Comparison of ENCODE assay signal across 8 mouse cellular contexts in genomic region chr6:122811280-122811652, GRCm38 (mm10). TPM values are rescaled to one million over a fixed set of nuclear protein-coding genes. Genes with fewer than 3 reads are reported as not detected.
DNase-seq lines count a peak whose midpoint lies in the region; ATAC-seq and TF ChIP-seq lines count a peak whose summit lies in the region.

No protein-coding gene starts in this region.

- peak overlapping the region; percentile 81 for H3K4me2 ChIP-seq in embryonic facial prominence, embryonic 14.5 days (ENCODE audit: low read depth, low read length)
- peak overlapping the region; percentile 43 for H3K4me2 ChIP-seq in kidney, embryonic 14.5 days (replicated peaks; ENCODE audit: low read depth, low read length)
- peak overlapping the region; percentile 66 for H3K4me2 ChIP-seq in limb, embryonic 15.5 days
- H3K4me2 ChIP-seq in midbrain, postnatal 0 days (ENCODE audit: low read depth, low read length, poor library complexity, severe bottlenecking): peak overlapping the region; percentile 57

- TF ChIP-seq CTCF in bone marrow, adult 2 months (IDR thresholded peaks at IDR 0.05; ENCODE audit: control insufficient read depth, insufficient read depth, low read length): no peak
- TF ChIP-seq CTCF in midbrain, postnatal 0 days (IDR thresholded peaks at IDR 0.05): no peak; the same call in 1 of the 2 replicates

- H3K27me3 ChIP-seq in embryonic facial prominence, embryonic 14.5 days (replicated peaks; ENCODE audit: control insufficient read depth, insufficient read depth, low read length): no peaks in the 10 kb centered on the region
- H3K27me3 ChIP-seq in kidney, embryonic 14.5 days (ENCODE audit: control insufficient read depth, insufficient read depth, low read length): no peaks in the 10 kb centered on the region
- H3K27me3 ChIP-seq in limb, embryonic 15.5 days: no peaks in the 10 kb centered on the region
- no peaks in the 10 kb centered on the region for H3K27me3 ChIP-seq in midbrain, postnatal 0 days (ENCODE audit: insufficient read depth, low read length)

- no peaks in the 10 kb centered on the region for H3K36me3 ChIP-seq in embryonic facial prominence, embryonic 14.5 days (ENCODE audit: control insufficient read depth, insufficient read depth, low read length)
- H3K36me3 ChIP-seq in kidney, embryonic 14.5 days (ENCODE audit: control insufficient read depth, insufficient read depth, low read length): no peaks in the 10 kb centered on the region
- H3K36me3 ChIP-seq in limb, embryonic 15.5 days: no peaks in the 10 kb centered on the region
- H3K36me3 ChIP-seq in midbrain, postnatal 0 days (ENCODE audit: insufficient read depth, low read length): no peaks in the 10 kb centered on the region

- peak overlapping the region; percentile 100 for H3K27ac ChIP-seq in bone marrow, adult 2 months (ENCODE audit: control insufficient read depth, insufficient read depth, low read depth, low read length, poor library complexity)
- H3K27ac ChIP-seq in embryonic facial prominence, embryonic 14.5 days (replicated peaks; ENCODE audit: low read depth, low read length): peak overlapping the region; percentile 100
- peak overlapping the region; percentile 99 for H3K27ac ChIP-seq in kidney, embryonic 14.5 days (ENCODE audit: low read depth, low read length)
- peak overlapping the region; percentile 100 for H3K27ac ChIP-seq in limb, embryonic 15.5 days
- peak overlapping the region; percentile 96 for H3K27ac ChIP-seq in midbrain, postnatal 0 days (ENCODE audit: low read depth, low read length)

- ATAC-seq in embryonic facial prominence, embryonic 14.5 days (ENCODE audit: low read depth): peak; percentile 95
- peak; percentile 96 for ATAC-seq in kidney, embryonic 14.5 days (ENCODE audit: low FRiP score, low TSS enrichment)
- peak; percentile 93 for ATAC-seq in limb, embryonic 15.5 days (ENCODE audit: insufficient number of reproducible peaks, low FRiP score, low TSS enrichment, low read depth)
- peak; percentile 91 for ATAC-seq in midbrain, postnatal 0 days (ENCODE audit: low FRiP score)

- peak; percentile 86 for TF ChIP-seq POLR2A in bone marrow, adult 2 months (IDR thresholded peaks at IDR 0.05; ENCODE audit: borderline replicate concordance, control insufficient read depth, low read depth, low read length)

- H3K4me3 ChIP-seq in bone marrow, adult 2 months (replicated peaks; ENCODE audit: control insufficient read depth, low read depth, low read length): peak overlapping the region; percentile 64
- peak overlapping the region; percentile 67 for H3K4me3 ChIP-seq in embryonic facial prominence, embryonic 14.5 days (ENCODE audit: low read depth, low read length)
- peak overlapping the region; percentile 54 for H3K4me3 ChIP-seq in kidney, embryonic 14.5 days (ENCODE audit: low read length)
- peak overlapping the region; percentile 66 for H3K4me3 ChIP-seq in limb, embryonic 15.5 days
- peak overlapping the region; percentile 65 for H3K4me3 ChIP-seq in midbrain, postnatal 0 days (ENCODE audit: low read depth, low read length)

- H3K9me3 ChIP-seq in embryonic facial prominence, embryonic 14.5 days (ENCODE audit: control insufficient read depth, low read length): no peaks in the 10 kb centered on the region
- H3K9me3 ChIP-seq in kidney, embryonic 14.5 days (ENCODE audit: control insufficient read depth, low read length): no peaks in the 10 kb centered on the region
- no peaks in the 10 kb centered on the region for H3K9me3 ChIP-seq in limb, embryonic 15.5 days
- H3K9me3 ChIP-seq in midbrain, postnatal 0 days (ENCODE audit: low read length): no peaks in the 10 kb centered on the region

- under 1% methylated on average over 36 of the region's 38 CpGs for WGBS in bone marrow, adult 2 months
- WGBS in embryonic facial prominence, embryonic 14.5 days: 1% methylated on average over 29 of the region's 38 CpGs
- WGBS in kidney, embryonic 14.5 days: under 1% methylated on average over 37 of the region's 38 CpGs
- WGBS in limb, embryonic 15.5 days: under 1% methylated on average over 38 of the region's 38 CpGs
- WGBS in midbrain, postnatal 0 days: under 1% methylated on average over 38 of the region's 38 CpGs

- H3K9ac ChIP-seq in embryonic facial prominence, embryonic 14.5 days (ENCODE audit: low read depth, low read length): peak overlapping the region; percentile 77
- H3K9ac ChIP-seq in kidney, embryonic 14.5 days (ENCODE audit: low read depth, low read length): peak overlapping the region; percentile 82
- peak overlapping the region; percentile 70 for H3K9ac ChIP-seq in limb, embryonic 15.5 days
- H3K9ac ChIP-seq in midbrain, postnatal 0 days (replicated peaks; ENCODE audit: low read length, poor library complexity, severe bottlenecking): peak overlapping the region; percentile 59

- peak; percentile 93 to 94 for DNase-seq in B cell, adult 2 months
- peak; percentile 97 for DNase-seq in embryonic facial prominence, embryonic 14.5 days (ENCODE audit: low spot score)
- peak; percentile 94 for DNase-seq in heart, adult 8-10 months (ENCODE audit: low spot score)
- DNase-seq in midbrain, postnatal 0 days (ENCODE audit: low spot score): peak; percentile 91
- peak; percentile 90 to 92 for DNase-seq in spleen, postnatal 14 days (ENCODE audit: low spot score in 2 of 2)

- peaks cover 2% of the 10 kb centered on the region; the same call in 1 of the 2 replicates for H3K4me1 ChIP-seq in bone marrow, adult 2 months (ENCODE audit: control insufficient read depth, insufficient read depth, low read length)
- H3K4me1 ChIP-seq in embryonic facial prominence, embryonic 14.5 days (ENCODE audit: control insufficient read depth, insufficient read depth, low read length): 0 out of 2 replicates have a peak, but pooled peaks cover 4% of the 10 kb centered on the region
- H3K4me1 ChIP-seq in kidney, embryonic 14.5 days (ENCODE audit: control insufficient read depth, insufficient read depth, low read length): peaks cover 5% of the 10 kb centered on the region; the same call in 1 of the 2 replicates
- H3K4me1 ChIP-seq in limb, embryonic 15.5 days: peaks cover 11% of the 10 kb centered on the region
- H3K4me1 ChIP-seq in midbrain, postnatal 0 days (ENCODE audit: insufficient read depth, low read length): no peaks in the 10 kb centered on the region

RNA-seq across cellular contexts. Expression of gene Foxj2, which starts 8.4 kb away (rescaled TPM):
- 9.6 and 18.0 TPM in 2 replicates for polyA plus RNA-seq in bone marrow, adult 2 months (2011; ENCODE audit: insufficient read depth, insufficient read length, low replicate concordance, missing spikeins)
- polyA plus RNA-seq in embryonic facial prominence, embryonic 14.5 days (2014; fragmentation: Nextera tagmentation; extraction: Ambion mirVana): 9.0 and 9.7 TPM in 2 replicates
- total RNA-seq in heart, adult 8-10 months (2022): 10 to 100 TPM; 26.3 to 31.5 (median 29.1) TPM
- polyA plus RNA-seq in kidney, embryonic 14.5 days (2014; fragmentation: Nextera tagmentation; extraction: Ambion mirVana): 4.1 and 7.8 TPM in 2 replicates
- 6.7 and 7.1 TPM in 2 replicates for polyA plus RNA-seq in limb, embryonic 15.5 days (2015; fragmentation: Nextera tagmentation; extraction: Ambion mirVana)
- total RNA-seq in midbrain, postnatal 0 days (2014; rRNA removed): 24.4 and 27.2 TPM in 2 replicates
- 8.6 and 8.8 TPM in 2 replicates for polyA plus RNA-seq in midbrain, postnatal 0 days (2015; fragmentation: Nextera tagmentation; extraction: Ambion mirVana)

RNA-seq across cellular contexts. Expression of gene Slc2a3, which starts 9.8 kb away (rescaled TPM):
- 45.2 and 88.2 TPM in 2 replicates for polyA plus RNA-seq in bone marrow, adult 2 months (2011; ENCODE audit: insufficient read depth, insufficient read length, low replicate concordance, missing spikeins)
- 23.9 and 32.0 TPM in 2 replicates for polyA plus RNA-seq in embryonic facial prominence, embryonic 14.5 days (2014; fragmentation: Nextera tagmentation; extraction: Ambion mirVana)
- 1 to 10 TPM; 2.3 to 2.9 (median 2.4) TPM for total RNA-seq in heart, adult 8-10 months (2022)
- 2.9 and 5.8 TPM in 2 replicates for polyA plus RNA-seq in kidney, embryonic 14.5 days (2014; fragmentation: Nextera tagmentation; extraction: Ambion mirVana)
- polyA plus RNA-seq in limb, embryonic 15.5 days (2015; fragmentation: Nextera tagmentation; extraction: Ambion mirVana): 91.6 and 100 TPM in 2 replicates
- 96.0 and 129 TPM in 2 replicates for total RNA-seq in midbrain, postnatal 0 days (2014; rRNA removed)
- 48.4 and 50.1 TPM in 2 replicates for polyA plus RNA-seq in midbrain, postnatal 0 days (2015; fragmentation: Nextera tagmentation; extraction: Ambion mirVana)

RNA-seq across cellular contexts. Expression of gene C3ar1, which starts 44.7 kb away (rescaled TPM):
- 0.31 and 0.35 TPM in 2 replicates for polyA plus RNA-seq in bone marrow, adult 2 months (2011; ENCODE audit: insufficient read depth, insufficient read length, low replicate concordance, missing spikeins)
- polyA plus RNA-seq in embryonic facial prominence, embryonic 14.5 days (2014; fragmentation: Nextera tagmentation; extraction: Ambion mirVana): 4.8 and 5.1 TPM in 2 replicates
- 1 to 10 TPM; 2.0 to 3.5 (median 2.5) TPM for total RNA-seq in heart, adult 8-10 months (2022)
- 1.0 and 1.7 TPM in 2 replicates for polyA plus RNA-seq in kidney, embryonic 14.5 days (2014; fragmentation: Nextera tagmentation; extraction: Ambion mirVana)
- 3.9 and 4.6 TPM in 2 replicates for polyA plus RNA-seq in limb, embryonic 15.5 days (2015; fragmentation: Nextera tagmentation; extraction: Ambion mirVana)
- 1.8 and 2.0 TPM in 2 replicates for total RNA-seq in midbrain, postnatal 0 days (2014; rRNA removed)
- polyA plus RNA-seq in midbrain, postnatal 0 days (2015; fragmentation: Nextera tagmentation; extraction: Ambion mirVana): 1.3 and 1.4 TPM in 2 replicates

Comparison
In these comparisons a context has a peak if more than half of its experiments do, and no peak if none do; other contexts are left out.
1. Peak in every context shown above with its lines: DNase-seq, ATAC-seq, H3K4me3 ChIP-seq and H3K27ac ChIP-seq.